Mouse (Mus musculus) megakaryocyte-erythroid progenitor cell, adult 5-6 weeks (primary cell): ENCODE measurements around the gene Ttc12. TPM values are rescaled to one million over a fixed set of nuclear protein-coding genes. Genes with fewer than 3 reads are reported as not detected.

ENCODE experiments used
- ATAC-seq: replicated peaks from 2 replicates; pipeline ENCODE4 v1.8.0; 2016; ENCODE audit warnings: mild to moderate bottlenecking, inconsistent platforms; ENCODE audit not compliant: severe bottlenecking, poor library complexity, low FRiP score, low TSS enrichment
- total RNA-seq, 2 experiments: library from RNA; stranded (forward) in 1 of 2; stranded (reverse) in 1 of 2; fragments of 200-1000, 215-1000 nt in 1 of 2; fragments of >200 nt in 1 of 2; fragmentation: Nextera tagmentation in 1 of 2; gene quantifications; 2 replicates each; pipeline ENCODE4 v1.2.3; 2014 to 2017

The Ttc12 gene
- total RNA-seq, 2 experiments from 2014 or later, result 0.52 to 0.85 TPM

DNA sequence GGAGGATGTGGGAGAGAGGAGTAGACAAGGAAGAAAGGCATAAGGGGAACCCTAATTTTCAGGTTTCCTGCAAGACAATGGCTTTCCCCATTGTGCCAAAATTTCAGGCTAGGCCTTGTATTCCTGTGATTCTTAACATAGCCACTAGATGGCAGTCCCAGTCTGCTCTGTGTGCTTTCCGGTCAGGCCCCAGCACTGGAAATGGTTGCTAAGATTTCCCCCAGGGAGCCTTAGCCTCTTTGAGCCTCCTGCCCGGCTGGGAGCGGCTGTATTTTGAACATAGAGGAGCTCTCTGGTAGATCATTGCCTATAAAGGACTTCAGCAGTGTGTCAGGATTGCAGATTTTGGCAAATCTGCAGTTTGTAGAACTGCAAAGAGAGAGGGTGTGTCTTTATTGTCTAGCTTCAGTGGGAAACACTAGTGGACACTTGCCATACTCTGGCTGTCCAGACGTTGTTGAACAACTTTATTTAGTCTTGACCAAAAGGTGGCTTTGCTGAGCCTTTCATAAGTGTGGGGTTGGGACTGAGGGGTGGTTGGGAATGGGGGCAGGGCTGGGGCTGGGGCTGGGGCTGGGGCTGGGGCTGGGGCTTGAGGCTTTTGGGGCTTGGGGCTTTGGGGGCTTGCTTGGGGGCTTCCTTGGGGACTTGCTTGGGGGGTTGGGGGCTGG, 8.1 kb upstream of the Ttc12 start:
- ATAC-seq, result peak; percentile 74

DNA sequence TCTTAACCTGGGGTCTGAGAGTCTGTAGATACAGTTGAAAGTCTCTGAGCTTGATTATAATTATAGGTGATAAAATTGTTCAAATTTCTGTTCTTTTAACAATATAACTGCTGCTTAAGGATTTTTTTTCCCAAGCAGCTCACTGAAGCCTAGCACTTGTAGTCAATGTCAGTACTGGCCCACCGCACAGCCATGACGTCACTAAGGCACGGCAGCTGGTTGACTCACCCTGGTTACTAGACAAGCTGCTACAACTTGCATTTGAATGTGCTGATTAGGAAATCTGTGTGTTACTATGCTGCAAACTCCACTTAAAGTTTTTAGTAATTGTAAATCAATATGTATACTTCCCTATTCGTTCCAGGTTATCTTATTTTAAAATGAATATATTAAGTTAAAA, 4.6 kb upstream of the Ttc12 start:
- no peak for ATAC-seq

DNA sequence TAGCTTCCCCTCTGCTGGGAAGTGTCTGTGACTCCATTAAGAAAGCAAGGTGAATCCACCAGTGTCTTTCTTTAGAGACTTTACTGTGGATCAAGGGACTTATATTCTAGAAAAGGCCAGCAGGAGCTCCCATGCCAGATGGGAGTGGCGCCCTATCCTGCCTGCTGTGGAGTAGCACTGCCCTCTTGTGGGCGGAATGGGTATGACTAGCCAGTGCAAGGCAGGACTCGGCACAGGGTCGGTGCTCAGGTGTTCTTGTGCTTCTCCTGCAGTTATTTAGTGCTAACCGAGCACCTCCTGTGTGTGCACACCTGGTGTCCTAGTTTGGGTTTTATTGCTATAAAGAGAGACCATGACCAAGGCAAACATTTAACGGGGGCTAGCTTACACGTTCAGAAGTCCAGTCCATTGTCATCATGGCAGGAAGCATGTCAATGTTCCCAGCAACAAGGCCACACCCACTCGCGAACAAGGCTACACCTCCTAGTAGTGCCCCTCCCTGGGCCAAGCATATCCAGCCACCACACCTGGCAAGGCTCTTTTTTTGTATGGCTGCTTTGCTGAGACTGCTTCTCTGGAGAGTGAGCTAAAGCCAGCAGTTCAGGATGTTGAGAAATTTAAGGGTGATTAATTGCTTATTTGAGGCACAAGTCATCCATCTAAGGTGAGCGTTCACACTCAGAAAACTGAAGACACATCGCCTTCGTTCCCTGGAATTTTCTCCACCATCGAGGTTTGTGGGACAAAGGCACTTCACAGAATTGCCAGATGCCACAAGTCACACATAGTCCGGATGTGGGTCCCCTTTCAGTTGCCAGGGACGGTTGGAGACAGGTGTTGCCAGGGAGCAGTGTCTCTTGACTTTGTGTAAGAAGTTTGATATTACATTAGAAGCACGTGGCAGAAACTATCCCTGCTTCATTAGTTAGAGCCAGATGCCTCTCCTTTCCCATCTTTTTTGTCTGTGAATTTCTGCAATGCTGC, 3.2 kb upstream of the Ttc12 start:
- ATAC-seq, result peak; percentile 80

DNA sequence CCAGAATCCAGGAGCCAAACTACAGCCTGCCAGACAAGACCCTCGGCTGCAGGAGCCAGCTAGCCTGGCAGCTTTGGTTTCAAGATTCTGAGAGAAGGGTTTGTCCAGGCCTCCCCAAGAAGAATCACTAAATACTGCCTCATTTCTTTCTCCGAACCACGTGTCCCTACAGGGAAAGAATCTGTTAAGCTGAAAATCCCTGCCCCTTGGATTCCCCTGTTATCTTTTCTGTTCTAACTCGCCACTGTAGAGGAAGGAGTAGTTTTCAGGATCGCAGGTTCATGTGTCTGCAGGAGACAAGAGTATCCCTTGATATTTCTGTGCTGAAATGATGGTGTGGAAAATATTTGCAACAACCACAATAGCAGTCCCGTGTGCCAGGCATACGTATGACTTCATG, 2.2 kb upstream of the Ttc12 start:
- ATAC-seq, result no peak

DNA sequence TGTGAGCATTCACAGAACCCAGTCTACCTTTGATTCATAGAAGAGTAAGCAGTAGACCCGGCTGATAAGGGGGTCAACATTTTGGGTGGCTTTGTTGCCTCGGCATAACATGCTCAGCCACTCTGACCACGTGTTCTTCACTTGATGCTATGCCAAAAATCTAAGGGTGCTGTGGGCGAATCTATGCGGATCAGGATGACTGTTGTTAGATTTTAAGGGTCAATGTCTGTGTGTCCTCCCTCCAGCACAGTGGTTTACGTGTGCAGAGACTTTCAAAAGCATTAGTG, 1.6 kb upstream of the Ttc12 start:
- ATAC-seq, result no peak

DNA sequence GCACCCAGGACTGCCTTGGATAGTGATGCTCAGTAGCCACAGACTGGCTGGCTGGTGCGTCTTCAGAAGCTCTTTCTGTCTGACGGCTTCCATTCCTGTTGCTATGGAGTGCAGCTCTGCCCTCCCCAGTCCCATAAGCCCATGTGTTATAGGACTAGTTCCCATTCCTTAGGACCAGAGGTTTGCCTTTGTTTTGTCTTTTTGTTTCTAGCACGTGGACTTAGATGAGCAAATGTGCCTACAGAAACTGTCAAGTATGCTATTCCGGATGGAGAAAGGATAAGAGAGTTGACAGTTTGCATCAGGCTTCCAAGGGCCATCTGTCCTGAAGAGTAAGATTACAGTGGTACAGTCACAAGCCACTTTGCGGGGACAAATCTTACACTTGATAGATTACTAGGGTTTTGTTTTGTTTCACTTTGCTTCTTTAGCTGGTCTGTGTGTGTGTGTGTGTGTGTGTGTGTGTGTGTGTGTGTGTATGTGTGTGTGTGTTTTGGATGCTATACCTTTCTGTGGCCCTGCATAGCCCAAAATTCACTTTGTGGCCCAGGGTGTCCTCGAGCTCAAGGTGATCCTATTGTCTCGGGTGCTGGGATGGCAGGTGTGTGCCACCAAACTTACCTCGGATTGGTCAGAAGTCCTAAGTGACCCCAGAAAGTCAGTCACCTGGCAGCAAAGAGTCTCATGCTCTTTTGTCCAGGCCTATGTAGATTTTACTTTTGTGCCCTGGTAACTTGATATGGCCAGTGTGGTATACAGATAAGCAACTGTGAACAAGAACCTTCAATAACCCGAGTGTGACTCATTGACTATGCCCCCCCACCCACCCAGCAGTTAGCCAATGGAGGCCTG, 1.0 kb upstream of the Ttc12 start:
- ATAC-seq, result no peak

DNA sequence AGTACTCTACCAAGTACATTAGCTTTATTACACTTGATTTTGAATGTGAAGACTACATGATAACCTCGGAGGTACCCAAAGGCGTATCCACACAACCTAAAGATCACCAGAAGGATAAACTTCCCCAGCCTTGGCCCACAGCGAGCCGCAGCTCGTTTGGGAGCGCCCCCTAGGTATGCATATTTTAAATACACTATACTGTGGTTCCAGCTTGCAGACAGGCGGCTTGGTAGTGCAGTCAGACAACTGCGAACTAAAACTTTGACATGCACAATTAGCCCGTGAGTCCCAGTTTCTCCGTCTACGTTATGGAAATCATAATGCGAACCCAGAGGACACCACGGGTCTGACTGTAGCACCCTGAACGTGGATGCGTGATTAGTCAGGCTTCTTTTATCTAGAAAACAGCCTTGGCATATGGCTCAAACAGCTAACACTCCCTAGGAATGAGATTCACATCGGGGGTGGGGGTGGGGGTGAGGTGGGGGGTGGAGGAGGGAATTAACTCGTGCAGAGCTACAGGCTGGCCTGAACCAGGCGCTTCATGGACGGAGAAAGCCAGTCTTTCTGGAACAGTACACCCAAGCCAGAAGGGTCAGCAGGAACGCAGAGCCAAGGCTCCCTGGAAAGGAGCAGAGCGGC, 654 bp downstream of the Ttc12 start:
- peak; percentile 23; the same call in 1 of the 2 replicates for ATAC-seq

DNA sequence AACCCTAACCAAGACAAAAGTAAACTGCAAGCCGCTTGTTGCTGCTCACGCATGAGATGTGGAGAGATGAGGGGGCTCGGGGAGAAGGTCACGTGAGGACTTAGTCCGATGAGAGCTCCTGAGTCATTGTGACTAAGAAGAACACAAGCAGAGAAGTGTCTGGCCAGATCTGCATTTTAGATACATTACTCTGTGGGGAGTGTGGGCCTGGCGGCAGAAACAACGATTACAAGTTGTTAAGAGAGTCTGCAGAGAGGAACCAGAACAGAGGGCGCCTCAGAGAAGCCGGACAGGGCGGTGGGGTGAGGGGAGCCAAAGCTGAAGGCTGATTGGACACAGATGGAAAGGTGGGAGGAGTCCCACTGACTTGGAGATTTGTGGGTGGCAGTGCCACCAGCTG, 2.7 kb downstream of the Ttc12 start:
- peak; percentile 74 for ATAC-seq

DNA sequence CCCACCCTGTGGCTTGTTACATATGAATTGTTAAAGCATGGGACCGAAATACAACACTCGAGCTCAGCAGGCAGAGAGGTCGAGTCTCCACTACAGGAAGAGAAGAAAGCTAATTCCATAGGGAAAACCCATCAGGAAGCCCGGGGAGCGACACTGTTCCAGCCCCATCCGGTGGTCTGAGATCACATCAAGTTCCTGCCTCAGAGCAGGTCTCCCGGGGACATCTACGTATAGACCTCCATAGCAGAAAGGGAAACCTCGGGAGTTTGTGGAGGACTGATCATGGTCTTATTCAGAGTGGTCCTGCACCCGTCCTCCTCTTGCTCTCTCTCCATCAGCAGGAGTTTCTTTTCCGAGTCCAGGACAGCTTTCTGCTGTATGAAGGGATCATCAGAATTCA, 13.9 kb downstream of the Ttc12 start:
- no peak for ATAC-seq

DNA sequence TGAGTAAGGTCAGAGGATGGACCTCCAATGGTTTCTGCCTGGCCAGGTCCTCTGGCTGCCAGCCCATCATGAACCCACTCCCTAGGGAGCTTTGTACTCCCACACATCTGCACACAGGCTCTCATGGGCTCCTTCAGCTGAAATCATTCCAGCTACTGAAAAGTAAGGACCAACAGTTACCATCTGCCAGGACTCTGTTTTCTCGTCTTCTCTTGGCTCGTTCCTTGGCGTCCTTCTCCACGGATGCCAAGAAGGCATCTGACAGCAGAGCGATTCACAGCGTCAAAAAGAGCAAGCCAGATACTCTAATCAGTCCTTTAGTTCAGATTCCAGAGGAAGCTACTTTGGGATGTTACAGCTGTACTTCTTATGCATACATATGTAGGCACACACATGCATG, 15.1 kb downstream of the Ttc12 start:
- ATAC-seq, result no peak

DNA sequence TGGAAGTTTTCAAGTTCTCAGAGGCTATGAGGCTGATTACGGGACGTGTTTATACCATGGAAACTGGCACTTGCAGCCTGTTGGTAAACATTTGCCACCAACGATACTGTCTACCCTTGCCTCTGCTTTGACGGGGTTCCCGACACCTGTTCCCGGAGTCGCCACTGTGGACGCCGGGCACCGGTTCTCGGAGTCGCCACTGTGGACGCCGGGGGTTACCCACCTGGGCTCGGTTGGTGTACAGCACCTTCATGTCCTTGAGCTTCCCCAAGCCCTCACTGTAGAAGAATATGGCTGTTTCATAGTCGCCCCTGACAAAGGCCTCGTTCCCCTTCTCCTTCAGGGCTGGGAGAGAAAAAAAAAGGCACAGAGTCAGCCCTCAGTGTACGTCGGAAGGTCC, 16.0 kb downstream of the Ttc12 start:
- no peak for ATAC-seq

DNA sequence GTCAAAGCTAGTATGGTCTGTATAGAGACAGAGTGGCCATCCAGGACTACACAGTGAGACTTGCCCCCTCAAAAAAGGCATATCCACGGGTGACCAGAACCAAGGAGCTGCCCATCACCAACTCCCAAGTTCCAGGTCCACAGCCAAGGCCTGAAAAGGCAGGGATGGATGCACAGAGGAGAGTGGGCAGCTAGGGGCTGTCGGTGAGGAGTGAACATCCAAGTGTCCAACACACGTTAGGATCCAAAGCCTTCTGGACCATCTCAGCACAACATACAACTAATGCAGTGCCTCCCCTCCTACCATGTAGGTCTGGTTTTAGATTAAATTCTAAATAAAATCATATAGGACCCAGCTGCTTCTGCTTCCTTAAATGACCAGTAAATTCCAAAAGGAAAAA, 29.9 kb downstream of the Ttc12 start:
- ATAC-seq, result no peak

DNA sequence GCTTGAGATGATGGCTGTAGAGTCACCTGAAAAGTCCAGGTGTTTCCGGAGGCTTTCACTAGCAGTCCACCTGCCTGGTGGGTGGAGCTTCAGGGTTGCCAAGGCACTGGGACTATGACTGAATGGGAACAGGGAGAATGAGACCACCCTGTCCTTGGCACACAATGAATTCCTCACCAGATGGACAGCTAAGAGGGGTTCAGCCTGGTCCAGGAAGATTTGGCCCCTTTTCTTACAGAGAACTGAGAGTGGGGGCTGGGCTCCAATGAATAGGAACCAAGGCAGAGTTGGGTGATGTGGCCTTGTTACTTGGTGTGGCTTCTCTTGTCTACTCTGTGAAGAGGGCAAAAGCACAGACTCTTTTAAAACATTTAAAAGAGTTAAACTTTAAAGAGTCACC, 33.6 kb downstream of the Ttc12 start:
- ATAC-seq, result no peak

DNA sequence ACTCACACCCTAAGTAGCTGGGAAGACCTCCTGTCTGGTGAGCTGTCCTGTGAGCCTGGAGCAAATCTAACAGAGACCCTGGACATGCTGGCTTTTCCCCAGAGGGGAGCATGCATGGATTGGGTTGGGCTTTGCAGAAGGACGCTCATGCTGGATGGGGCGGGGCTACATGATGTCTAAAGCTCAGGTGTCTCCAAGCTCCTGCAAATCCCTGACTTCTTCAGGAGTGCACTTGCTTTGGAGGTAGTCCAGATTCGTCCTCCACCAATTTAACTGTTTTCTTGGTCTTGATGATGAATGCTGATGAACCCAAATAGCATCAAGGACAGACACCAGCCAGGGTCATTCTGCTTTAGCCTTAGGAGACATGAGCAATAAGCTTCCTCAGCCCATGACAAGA, 35.5 kb downstream of the Ttc12 start:
- no peak for ATAC-seq

DNA sequence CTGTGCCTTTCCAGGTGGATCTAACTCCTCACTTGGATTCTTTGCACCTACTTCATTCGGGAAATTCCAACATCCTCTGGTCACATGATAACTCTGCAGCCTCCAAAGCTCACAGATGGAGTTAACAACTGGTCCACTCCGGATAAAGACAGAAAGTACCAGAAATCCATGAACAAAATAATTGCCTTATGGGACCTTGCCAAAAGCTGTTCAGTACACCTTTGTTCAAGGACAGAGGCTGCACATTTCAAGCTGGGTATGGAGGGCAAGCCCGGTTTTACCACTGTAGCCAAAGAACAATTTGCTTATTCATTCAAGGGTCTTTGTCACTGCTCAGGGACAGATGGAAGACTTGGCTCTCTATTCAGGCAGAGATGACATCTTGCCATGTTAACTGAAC, 43.4 kb downstream of the Ttc12 start:
- no peak for ATAC-seq

DNA sequence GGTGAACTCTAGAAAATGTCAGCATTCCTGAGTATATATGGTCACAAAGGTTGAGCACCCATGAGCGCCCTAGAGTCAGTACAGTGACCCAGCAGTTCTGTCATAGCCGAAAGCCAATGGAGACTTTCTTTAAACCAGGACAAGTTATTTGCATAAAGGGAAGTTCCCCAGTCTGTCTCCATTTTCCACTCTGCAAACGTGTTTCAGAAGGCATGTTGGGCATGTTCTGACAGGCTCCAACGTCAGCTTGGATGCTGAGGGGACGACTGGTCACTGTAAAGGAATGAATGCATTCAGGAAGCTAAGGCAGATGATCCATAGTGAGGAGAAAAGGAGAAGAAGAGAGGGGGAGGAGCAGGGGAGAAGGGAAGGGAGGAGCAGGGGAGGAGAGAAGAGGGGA, 58.5 kb downstream of the Ttc12 start:
- no peak for ATAC-seq

DNA sequence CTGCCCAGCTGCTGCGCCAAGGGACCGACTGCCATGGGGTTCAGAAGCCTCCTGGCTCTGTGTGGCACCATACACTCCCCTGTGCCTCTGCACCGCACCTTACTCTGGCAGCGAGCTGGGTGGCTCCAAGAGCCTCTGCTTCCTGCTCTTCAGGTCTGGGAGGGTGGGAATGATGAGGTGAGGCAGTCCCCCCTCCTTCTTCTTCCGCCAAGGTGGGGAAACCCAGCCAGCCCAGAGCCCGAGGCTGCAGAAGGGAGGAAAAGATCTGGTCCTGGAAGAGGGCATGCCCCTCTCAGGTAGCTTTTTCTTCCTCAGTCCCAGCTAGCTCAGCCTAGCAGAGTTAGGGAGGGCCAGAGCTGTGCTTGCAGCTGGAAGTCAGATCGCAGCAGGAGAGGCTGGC, 59.1 kb downstream of the Ttc12 start, which contains the start of gene Ankk1:
Ankk1 (minus strand) TSS at position 101 of the 400 bp plus-strand sequence.
- no peak for ATAC-seq

DNA sequence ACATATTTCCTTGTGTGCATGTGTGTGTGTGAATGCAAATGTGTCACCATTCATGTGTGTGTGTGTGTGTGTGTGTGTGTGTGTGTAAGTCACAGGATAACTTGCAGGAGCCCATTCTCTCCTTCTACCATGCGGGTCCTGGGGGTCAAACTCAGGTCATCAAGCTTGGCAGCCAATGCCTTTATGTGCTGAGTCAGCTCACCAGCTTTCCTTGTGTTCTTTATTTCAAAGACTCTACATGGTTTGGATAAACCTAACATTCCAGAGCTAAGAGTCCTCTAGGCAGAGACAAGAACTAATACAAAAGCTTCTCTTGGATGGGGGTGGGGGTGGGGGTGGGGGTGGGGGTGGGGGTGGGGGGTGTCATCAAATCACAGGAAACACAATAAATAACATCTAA, 60.4 kb downstream of the Ttc12 start:
- ATAC-seq, result no peak

DNA sequence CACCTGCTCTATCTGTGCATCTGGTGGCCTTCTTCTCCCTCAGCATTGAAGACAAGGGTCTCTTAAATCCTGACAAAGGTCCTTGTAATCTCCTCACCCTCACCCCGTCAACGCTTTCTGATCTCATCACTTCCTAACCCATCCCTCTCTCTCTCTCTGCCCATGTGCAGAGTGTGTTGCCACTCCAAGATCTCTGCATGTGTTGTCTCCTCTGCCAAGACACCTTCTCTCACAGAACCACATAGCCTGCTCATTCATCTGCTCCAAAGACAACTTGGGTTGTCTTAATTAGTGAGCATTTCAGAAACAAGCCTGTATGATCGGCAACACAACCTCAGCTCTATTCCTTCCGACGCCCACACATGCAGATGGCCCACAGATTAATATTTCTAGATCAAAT, 62.2 kb downstream of the Ttc12 start:
- ATAC-seq, result no peak

DNA sequence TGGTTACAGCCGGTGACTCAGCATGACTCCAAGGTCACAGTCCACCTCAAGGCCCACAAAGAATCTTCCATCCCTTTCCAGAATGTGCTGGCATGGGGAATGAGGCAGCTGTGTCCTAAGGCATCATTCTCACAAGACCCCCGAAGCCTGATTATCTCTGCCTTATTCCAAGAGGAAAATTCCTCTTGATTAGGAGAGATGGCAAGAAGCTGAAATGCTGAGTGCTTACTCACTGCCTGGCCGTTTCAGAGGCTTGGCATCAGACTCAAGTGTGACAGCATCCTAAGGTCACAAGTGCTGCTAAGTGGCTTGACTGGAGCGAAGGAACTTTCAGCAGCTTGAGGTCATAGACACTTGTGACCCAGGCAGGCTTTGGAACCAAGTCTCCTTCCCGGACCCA, 75.4 kb downstream of the Ttc12 start:
- ATAC-seq, result no peak
